Mouse (Mus musculus): Measurements from ENCODE around the gene Man1a2.

Man1a2 gene

GRCm38 (mm10) chr3:100685763-100686370 is 564 bp upstream of the Man1a2 start:
- DNase-seq (ENCODE audit: low spot score): peak; percentile 68

GRCm38 (mm10) chr3:100684234-100684975 is 898 bp downstream of the Man1a2 start:
- peak; percentile 65 for DNase-seq (ENCODE audit: low spot score)

GRCm38 (mm10) chr3:100682841-100683240 is 2.5 kb downstream of the Man1a2 start:
- peak; percentile 30 for DNase-seq (ENCODE audit: low spot score)

GRCm38 (mm10) chr3:100682281-100682680 is 3.0 kb downstream of the Man1a2 start:
- no peak for DNase-seq (ENCODE audit: low spot score)

GRCm38 (mm10) chr3:100681448-100682092 is 3.7 kb downstream of the Man1a2 start:
- peak; percentile 35 for DNase-seq (ENCODE audit: low spot score)

GRCm38 (mm10) chr3:100680226-100680625 is 5.1 kb downstream of the Man1a2 start:
- DNase-seq (ENCODE audit: low spot score): peak; percentile 30

GRCm38 (mm10) chr3:100678951-100679570 is 6.2 kb downstream of the Man1a2 start:
- DNase-seq (ENCODE audit: low spot score): no peak

- no peak for DNase-seq (ENCODE audit: low spot score)
Observed at GRCm38 (mm10) chr3:100675146-100675545, 10.2 kb downstream of the Man1a2 start.

- DNase-seq (ENCODE audit: low spot score): no peak
Observed at GRCm38 (mm10) chr3:100670412-100670811, 14.9 kb downstream of the Man1a2 start.

- no peak for DNase-seq (ENCODE audit: low spot score)
Observed at GRCm38 (mm10) chr3:100653291-100653690, 32.0 kb downstream of the Man1a2 start.

- no peak for DNase-seq (ENCODE audit: low spot score)
Observed at GRCm38 (mm10) chr3:100641581-100641980, 43.7 kb downstream of the Man1a2 start.

GRCm38 (mm10) chr3:100636255-100636654 is 49.0 kb downstream of the Man1a2 start:
- no peak for DNase-seq (ENCODE audit: low spot score)

- DNase-seq (ENCODE audit: low spot score): no peak
Observed at GRCm38 (mm10) chr3:100634821-100635220, 50.5 kb downstream of the Man1a2 start.

GRCm38 (mm10) chr3:100618511-100618910 is 66.8 kb downstream of the Man1a2 start:
- peak; percentile 72 for DNase-seq (ENCODE audit: low spot score)

GRCm38 (mm10) chr3:100610916-100611315 is 74.4 kb downstream of the Man1a2 start:
- no peak for DNase-seq (ENCODE audit: low spot score)

GRCm38 (mm10) chr3:100604539-100604938 is 80.8 kb downstream of the Man1a2 start:
- DNase-seq (ENCODE audit: low spot score): no peak

- peak; percentile 5 for DNase-seq (ENCODE audit: low spot score)
Observed at GRCm38 (mm10) chr3:100599265-100599820, 86.0 kb downstream of the Man1a2 start.

GRCm38 (mm10) chr3:100591053-100591452 is 94.2 kb downstream of the Man1a2 start:
- DNase-seq (ENCODE audit: low spot score): no peak

GRCm38 (mm10) chr3:100582721-100583355 is 102.5 kb downstream of the Man1a2 start:
- DNase-seq (ENCODE audit: low spot score): no peak

GRCm38 (mm10) chr3:100572571-100573183 is 112.6 kb downstream of the Man1a2 start:
- no peak for DNase-seq (ENCODE audit: low spot score)

All from adipocyte (in vitro differentiated cells).